Mouse (Mus musculus) kidney, adult 11 months (tissue): ENCODE data around the gene Slc17a1.

Source experiments
- DNase-seq: peaks from one replicate; pipeline ENCODE4 v3.0.0; 2022

The Slc17a1 gene

DNA sequence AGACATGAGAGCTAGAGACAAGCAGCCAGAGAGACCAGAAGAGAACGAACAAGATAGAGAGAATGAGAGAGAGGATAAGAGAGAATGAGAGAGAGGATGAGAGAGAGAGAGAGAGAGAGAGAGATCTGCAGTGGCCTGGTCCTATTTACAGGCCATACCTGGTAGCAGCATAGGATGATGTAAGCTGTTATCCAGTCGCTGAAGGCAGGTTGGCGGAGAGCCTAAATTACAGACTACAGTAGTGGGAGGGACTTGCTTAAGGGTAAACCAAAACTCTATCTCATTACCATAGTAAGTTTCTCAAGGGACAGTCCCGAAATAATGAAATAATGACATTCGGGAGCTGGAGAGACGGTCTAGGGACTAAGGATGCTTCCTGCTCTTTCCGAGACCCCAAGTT, at the start of gene Slc17a1:
Slc17a1 (plus strand) TSS at position 346 of the 400 bp plus-strand sequence.
- DNase-seq: peak; percentile 61

DNA sequence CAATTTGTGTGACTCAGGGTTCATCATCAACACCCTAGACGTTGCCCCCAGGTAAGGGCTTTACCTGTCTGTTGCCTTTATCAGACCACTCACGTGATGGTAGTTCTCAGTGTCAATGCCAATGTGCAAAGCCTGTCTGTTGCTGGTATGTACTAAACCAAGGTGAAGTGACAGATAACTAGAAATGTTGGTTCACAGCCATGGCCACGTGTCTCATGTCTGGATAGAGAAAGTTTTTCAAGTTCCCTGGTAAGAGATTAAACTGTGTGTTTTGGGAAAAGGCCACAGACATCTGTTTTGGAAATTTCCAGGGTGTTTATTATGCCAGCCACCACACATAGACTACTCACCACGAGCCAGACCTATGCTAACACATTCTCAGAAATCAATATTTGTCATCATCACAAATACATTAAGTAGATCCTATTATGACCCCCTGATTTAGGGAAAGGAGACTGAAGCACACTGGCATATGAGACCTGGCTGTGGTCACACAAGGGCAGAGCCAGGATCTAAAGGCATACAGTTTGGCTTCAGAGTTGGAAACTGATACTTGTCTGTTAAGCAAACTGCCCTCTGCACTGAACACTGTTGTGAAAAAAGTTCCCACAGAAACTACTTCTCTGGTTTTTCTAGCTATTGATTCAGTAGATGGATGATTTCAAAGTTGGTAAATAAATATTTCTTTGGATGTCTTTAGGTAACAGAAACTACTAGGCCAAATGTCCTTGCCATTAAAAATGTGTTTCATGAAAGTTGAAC, 47.2 kb upstream of the Slc17a1 start:
- DNase-seq: no peak

DNA sequence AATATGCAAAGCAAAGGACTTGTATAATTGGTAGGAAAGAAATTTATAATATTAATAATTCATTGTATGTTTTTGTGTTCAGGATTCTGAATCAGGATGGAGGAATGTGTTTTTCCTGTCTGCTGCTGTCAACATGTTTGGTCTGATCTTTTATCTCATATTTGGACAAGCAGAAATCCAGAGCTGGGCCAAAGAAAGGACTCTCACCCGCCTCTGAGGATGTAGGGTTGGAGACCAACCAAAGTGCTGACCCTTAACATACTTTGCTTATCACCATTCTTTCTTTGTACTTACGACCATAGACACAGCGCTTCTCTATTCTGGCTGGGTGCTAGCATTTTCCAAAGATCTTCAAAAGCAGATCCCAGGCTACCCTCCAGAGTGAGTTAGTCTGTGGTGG, 45.3 kb upstream of the Slc17a1 start:
- DNase-seq: no peak

DNA sequence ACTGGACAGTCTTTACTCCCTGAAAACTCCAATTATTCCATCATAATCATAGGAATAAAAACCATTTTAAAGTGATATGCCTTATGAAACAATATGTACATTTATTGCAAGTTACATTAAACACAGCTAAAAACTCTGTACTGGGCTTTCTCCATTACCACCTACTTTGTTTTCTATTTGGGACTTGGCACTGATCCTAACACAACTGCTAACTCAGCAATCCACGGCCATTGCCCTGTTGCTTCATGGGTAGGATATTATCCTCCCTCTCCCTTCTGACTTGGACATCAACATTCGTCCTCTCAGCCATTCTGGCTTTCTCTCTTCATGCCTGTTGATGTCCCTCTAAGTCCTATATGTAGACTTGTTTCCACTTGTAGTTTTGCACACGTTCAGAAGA, 40.9 kb upstream of the Slc17a1 start:
- DNase-seq: no peak

DNA sequence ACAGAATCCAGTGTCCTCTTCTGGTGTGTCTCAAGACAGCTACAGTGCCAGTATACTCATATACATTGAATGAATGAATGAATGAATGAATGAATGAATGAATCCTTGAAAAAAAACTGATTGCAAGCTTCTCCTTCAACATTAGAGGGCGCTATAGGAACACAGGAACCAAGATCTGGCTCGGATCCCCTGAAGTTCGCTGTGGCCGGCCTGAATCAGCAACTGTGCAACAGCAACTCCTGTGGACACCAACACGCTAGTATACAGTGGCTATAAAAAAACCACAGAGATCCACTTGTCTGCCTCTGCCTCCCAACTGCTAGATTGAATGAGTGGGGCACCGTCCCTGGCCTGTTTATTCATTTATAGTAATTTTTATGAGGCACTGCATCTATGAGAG, 34.5 kb upstream of the Slc17a1 start:
- peak; percentile 30 for DNase-seq

DNA sequence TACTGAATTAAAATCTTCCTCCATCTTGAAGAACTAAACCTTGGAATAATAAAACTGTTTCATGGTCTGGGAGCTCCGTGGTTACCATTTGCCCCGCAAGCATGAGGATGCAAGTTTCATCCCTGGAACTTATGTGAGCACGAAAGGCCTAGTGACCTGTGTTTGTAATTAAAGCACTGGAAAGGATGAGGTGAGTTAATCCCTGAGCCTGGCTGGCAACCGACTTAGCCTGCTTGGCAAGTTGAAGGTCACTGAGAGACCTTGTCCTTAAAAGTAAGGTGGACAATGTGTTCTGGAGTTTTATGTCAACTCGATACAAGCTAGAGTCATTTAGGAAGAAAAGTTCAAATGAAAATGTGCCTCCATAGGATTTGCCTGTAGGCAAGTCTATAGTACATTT, 32.7 kb upstream of the Slc17a1 start:
- DNase-seq: peak; percentile 64

DNA sequence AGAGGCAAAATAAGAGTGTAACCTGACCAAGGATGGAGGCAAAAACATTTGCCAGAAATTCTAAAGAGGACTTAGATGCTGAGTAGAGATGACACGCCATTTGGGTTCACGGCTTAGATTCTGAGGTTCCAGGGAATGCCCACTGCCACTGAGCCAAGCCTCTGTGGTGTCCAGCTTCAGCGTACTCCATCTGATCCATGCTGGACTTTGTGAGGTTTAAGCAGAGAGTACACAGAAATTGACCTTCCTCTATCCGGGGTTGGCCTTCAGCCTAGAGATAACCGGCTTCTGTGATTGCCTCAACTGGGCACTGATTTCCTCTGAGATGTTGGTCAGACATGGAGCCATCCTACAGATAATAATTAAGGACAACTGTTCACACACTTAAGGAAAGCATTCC, 30.9 kb upstream of the Slc17a1 start:
- DNase-seq: no peak

DNA sequence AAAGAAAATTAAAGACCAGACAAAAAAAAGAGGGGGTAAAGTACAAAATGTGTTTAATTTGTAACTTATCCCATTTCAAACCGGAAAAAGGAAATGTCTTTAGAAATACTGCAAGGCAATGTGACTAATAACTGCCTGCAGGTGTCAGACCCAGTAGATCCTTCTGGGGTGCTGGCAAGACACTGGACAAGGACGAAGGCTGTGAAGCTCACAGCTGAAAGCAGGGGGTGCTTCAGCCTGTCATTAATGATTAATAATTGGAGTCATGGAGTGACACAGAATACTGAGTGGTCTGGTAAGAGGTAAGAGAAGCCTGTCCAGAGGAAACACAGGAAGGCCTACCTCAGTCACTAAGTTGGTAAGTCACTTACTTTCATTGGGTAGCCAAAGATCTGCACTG, 28.2 kb upstream of the Slc17a1 start, which contains the start of gene Slc17a3:
Slc17a3 (plus strand) TSS at position 127 of the 400 bp plus-strand sequence.
- DNase-seq: peak; percentile 80

DNA sequence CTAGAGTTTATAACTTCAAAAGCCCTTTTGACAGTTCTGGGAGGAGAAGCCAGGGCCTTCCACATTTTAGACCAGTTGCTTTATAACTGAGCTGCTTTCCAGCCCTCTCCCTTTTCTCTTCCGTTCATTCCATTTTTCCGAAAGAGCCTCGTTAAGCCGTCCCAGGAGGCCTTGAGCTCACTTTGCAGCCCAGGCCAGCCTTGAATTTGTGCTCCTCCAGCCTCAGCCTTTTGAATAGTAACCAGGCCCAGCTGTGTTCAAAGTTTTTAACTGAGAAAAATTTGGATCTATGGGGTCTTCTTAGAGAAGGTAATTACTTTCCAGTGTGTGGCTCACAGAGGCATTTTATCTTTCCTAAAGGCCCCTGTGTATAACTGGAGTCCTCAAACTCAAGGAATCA, 21.7 kb upstream of the Slc17a1 start:
- no peak for DNase-seq

DNA sequence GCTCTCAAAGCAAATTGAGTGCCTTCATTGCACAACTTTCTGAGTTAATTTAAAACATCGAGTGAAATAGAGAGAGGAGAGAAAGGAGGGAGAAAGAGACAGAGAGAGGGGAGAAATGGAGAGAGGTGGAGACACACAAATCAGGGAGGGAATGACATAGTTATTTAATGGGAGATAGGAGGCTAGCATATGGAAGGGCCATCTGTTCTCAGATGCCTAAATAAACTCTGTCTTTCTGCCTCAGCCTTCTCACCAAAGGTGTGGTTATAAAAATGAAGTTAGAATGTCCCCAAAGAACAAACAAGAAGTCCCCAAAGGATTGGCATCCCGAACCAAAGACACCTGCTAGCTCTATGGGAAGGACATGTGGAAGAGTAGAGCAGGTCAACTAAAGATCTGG, 18.3 kb upstream of the Slc17a1 start:
- DNase-seq: no peak

DNA sequence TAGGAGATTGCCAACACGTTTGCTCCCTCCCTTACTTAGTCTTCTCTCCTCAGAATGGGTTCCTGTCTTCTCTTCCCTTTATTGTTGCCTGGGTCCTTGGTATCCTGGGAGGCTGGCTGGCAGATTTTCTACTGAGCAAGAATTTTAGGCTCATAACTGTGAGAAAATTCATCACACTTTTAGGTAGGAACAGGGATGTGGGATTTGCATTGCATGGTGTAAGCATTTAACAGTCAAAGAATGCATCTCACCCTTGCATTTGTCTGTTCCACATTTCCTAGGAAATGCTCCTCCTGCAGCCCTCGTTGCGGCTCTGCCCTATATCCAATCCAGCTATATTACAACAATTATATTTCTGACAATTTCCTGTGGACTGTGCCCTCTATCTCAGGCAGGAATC, 11.1 kb upstream of the Slc17a1 start:
- no peak for DNase-seq

DNA sequence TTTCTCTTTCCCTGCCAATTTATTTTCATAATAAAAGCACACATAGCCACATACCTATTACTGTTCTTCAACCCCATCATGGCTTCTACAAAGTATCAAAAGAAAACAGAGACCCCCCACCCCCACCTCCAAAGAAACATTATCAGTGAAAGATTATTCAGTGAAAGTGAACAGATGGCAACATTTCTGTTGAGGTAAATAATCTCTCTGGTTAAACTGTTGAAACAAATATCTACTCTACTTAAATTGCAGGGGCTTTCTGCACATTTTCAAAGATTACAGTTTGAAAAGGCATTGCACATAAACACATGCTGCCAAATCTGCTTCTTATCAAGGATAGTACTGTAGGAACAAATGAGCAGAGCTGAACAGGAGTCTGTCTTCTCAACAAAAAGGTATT, 5.7 kb upstream of the Slc17a1 start:
- DNase-seq: no peak

DNA sequence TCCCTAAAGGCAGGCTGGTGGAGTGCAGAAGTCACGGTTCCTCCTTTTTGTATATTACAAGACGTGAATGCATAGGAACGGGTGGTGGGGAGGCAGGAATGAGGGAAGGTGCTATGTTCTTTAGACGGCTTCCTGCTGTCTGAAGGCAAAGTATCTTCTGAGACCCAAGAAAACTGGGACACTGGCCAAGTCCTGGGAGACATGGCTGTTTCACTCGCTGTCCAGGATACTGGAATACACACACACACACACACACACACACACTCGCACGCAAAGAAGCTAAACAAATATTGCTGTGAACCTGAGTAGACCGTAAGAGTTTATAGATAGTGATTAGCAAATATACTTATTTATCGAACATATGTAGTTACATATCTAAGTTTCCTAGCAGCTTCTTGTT, 2.8 kb upstream of the Slc17a1 start:
- DNase-seq: no peak

DNA sequence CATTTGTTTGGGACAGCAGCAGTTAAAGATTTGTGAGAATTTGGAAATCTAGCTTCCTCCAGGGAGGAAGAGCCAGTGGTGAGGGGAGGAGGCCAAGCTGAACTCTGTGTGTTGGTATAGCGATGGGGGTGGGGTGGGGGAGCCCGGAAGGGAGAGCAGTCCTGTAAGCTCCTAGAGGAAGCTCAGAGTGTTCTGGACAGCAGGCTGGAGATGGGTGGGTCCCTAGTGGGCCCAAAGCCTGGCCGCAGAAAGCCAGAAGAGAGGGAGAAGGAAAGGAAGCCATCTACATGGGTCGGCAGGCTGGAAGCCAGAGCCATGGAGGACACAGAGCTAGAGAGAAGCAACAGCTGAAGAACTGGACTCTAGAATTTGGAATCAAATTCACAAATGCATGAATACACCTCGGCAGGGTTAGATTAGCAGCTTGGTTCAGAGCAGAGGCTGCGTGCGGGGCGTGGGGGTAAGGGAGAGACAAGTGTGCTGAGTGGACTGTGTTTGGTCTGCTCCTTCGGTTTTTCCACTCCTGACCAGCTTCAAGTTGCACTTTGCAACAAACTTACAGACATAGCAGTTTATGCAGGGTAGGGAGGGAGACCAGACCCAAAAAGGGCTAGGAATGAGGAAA, 1.4 kb upstream of the Slc17a1 start:
- no peak for DNase-seq

DNA sequence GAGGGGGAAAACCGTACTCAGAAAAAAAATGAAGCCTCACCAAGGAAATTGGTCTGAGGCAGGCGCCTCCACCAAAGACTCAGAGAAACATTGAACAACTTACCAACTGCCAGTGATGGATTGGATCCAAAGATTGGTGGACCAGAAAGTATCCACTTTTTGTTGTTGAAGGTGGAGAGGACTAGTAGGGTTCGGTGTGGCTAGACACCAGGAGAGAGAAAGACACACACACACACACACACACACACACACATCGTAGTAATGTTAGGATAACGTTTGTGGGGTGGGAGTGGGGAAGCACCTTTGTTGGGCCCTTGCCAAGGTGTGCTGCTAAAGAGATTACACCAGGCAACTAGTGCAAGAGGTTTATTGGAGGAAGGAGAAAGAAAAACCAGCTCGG, 550 bp upstream of the Slc17a1 start:
- DNase-seq: peak; percentile 62

DNA sequence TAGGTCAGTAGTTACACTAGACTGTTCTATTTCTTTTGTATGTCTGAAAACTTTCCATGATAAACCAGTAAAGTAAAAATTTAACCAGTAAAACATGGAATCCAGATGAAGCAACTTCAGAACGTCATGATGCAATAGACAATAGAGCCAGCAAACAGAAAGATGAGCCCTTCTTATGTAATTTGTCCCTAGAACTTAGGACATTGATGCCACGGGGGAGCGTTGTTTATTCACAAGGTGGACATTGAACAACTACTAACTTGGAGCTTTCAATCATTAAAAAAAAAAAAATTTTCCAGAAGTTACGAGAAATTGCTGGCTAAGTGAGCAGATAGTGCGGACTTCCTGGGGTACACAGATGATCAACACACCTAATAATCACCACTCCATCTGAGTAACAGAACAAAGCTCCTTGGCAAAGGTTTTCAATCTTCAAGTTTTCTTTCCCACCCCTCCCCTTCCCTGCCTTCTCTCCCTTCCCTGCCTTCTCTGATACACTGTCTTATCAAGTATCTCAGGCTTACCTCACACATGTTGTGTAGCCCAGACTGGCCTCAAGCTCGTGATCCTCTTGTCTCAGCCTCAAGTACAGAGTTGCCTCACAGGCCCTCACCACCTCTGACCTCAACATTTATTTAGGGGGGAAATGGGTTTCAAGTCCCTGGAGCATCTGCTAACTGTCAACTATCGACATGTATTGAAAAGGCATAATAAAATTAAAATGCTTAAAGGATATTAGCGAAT, 1.4 kb downstream of the Slc17a1 start:
- DNase-seq: peak; percentile 75

DNA sequence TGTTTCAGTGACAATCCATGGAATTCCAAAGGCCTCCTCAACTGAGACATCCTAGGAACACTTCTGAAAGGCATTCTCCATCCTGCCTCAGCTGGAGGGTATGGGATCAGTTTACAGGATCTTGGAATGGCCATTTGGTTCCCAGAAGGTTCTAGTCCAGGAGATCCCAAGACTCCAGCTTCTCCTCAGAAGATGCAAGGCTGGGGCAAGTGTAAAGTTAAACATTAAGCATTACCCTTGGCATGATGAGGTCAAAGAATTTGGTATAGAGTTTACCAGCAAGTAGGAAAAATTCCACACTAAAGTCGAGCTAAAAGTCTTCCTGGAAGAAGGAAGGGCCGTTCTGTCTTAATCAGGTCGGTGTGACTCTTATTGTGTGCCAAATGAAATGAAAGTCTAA, 2.4 kb downstream of the Slc17a1 start:
- peak; percentile 54 for DNase-seq

DNA sequence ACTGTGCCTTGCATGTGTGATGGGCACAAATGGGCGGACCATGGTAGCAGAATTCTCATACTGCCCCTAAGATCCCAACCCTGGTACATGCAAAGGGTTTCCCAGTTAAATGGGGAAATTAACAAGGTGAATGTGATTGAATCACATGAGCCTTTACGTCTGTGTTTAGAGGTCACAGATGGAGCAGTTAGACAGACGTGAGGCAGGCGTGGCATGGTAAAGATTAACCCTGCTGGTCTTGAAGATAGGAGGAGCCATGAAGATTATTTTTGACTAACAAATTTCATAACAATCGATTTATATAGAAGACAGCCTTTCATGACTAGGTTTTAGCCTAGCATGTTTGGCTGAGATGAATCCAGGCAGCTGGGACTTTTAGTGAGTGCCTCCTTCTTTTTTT, 5.6 kb downstream of the Slc17a1 start:
- DNase-seq: no peak

DNA sequence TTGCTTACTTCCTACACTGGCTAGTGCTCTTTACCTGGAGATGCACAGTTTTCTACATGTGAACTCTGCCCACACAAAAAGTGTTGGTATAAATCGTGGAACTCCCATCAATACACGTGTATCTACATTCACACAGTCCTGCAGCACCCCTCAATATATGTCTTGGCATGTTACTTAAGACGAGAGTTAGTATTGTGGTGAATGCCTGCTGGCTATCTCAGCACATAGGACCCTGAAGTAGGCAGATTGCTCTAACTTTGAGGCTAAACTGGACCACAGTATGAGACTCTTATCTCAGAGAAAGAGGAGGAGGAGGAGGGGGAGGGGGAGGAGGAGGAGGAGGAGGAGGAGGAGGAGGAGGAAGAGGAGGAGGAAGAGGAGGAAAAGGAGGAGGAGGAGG, 11.6 kb downstream of the Slc17a1 start:
- no peak for DNase-seq

DNA sequence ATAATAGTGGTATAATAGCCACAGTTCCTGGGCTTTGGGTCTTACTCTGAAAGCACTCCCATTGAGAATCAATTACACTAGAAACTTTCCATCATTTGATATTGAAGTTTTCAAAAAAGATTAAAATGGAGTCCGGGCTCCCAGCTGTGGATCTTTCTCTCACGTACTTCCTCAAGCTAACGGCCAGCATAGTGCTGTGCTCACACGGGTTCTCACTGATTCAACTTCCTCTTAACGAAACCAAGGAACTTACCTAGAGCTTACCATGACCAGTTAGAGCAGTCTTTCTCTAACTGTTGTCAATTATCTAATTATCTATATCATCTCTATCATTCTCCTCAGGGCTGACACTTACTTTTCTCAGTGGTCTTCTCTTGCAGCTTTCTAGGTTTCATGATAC, 12.1 kb downstream of the Slc17a1 start:
- DNase-seq: no peak

DNA sequence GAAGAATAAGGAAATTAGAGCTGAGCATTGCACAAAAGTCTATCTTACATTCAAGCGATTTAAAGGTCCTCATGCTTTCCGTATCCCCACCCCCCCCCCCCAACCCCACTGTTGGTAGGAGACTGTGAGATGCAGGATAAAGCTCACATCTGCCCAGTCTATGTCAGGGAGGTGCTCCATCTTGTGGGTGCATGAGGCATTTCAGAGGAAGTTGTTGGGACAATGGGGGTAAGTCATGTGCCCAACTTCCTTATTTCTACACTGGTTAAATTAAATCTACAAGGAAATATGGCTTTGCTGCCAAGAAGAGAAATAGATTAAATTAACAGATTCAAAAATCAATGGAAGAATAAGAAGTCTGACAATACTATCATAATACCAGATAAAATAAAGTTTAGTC, 18.0 kb downstream of the Slc17a1 start:
- DNase-seq: no peak

DNA sequence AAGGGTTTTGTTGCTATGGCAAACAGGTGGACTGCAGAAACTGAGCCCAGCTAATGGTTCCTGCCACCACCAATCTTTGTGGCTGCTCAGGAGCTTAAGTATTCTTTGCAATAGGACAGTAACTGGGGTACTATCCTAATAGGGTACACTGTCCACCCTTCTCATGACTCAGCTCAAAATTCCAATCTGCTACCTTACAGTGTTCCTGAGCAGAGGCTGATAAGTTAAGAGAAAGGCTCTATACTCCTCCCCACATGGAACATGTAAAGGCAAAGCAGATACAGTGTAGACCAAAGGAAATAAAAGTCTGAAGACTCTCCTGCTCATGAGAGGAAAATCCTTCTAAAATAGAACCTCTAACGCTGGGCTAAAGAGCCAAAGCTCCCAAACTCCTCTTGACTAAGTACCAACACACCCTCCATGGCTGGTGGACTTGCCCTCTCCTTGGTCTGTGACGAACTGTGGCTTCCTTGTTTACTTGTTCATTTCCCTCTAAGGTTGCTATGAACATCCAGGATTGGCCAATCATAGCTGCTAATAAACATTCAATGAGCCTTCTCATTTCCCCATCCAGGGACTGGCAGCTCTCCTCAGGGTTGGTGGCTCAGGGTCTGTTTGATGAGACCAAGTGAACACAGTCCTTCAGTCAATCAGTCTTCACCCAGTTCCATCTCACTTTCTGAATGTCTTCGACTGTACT, 19.6 kb downstream of the Slc17a1 start:
- DNase-seq: no peak

DNA sequence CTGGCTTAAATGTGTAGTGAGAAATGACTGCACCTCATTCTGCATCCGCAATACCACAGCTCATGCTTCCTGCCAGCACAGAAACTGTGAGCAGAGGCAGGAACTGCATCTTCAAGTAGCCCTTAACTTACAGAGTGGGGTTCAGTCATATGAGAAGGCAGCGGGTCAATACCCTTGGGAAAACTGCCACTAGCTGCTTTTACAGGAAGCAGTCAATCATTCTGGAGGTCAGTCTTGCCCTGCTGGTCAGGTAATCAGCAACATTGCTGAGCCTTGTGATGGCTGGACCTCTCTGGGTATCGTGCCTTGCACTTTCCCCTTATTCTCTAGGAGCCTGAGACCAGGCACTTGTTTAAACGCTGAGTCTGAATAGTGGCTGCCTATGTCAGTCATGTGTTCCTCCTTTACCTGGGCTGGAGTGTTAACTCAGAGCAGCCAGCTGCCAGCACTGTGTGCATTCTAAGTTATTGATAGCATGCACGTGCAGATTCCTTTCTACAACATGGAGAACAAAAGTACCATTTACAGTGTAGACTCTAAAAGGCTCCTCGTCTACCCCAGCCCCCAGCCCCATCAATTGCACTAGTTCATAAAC, 21.6 kb downstream of the Slc17a1 start:
- DNase-seq: peak; percentile 77
